In the genomic region with DNA sequence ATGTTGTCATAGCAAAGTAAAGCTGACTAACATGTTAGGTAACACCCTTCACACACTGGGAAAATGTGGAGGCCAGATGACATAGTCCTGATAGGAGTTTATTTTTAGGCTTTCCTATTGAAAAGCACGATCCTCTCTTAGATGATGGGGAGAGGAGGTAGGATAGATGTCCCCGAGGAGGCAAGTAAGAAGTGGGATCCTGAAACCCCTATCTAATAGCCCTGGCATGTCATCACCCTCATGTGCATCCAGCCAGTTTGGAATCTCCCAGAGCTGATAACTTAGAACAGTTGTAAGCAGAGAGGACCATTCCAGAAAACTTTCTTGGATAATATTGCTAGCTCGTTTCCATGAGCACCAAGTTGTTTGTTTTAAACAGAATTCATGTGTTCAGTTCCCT, we compare ENCODE assay signal across 29 mouse cellular contexts. TPM values are rescaled to one million over a fixed set of nuclear protein-coding genes. Genes with fewer than 3 reads are reported as not detected.
A peak's percentile ranks its signal among the peaks of the same experiment; 100 is the strongest.
DNase-seq lines count a peak whose midpoint lies in the region; ATAC-seq and TF ChIP-seq lines count a peak whose summit lies in the region.
"Had no signal": no experiment of that assay in that cellular context is flagged by ENCODE, and none has a peak within 500 bp of the region (broad histone marks: within the 10 kb centered on the region; RNA-seq: fewer than 3 reads in every experiment).

No protein-coding gene starts in this region.

- H3K4me3 ChIP-seq in gastrocnemius, adult 2 months: no peak overlapping the region
- H3K4me3 ChIP-seq in heart, embryonic 11.5 days (ENCODE audit: low read depth, low read length): no peak overlapping the region
- H3K4me3 ChIP-seq: embryonic facial prominence, embryonic 15.5 days; forebrain, embryonic 12.5 days; heart, embryonic 15.5 days; kidney, embryonic 15.5 days; limb, embryonic 13.5 days; liver, embryonic 12.5 days; megakaryocyte, embryonic 14.5 days; midbrain, embryonic 13.5 days; neural tube, embryonic 13.5 days had no signal

- no peak for DNase-seq in gastrocnemius, adult 2 months
- DNase-seq in gastrocnemius, postnatal 36 days: no peak
- peak; percentile 37 to 42 for DNase-seq in heart, postnatal 10 days
- peak; percentile 37 for DNase-seq in NIH3T3 (ENCODE audit: low read depth)
- DNase-seq in heart, postnatal 36 days: peak; percentile 11 to 27
- DNase-seq in left cerebral cortex, postnatal 25 days (ENCODE audit: low spot score in 2 of 2): no peak
- DNase-seq: adrenal gland, postnatal 25 days; cerebellum, adult 11-12 months; cerebellum, adult 9-11 months; forebrain, postnatal 0 days; kidney, adult 18-20 months; kidney, postnatal 25 days; liver, postnatal 0 days; lung, postnatal 14 days; right cerebral cortex, postnatal 4 days; thymus, adult 2 months; thymus, postnatal 4 days had no signal

- H3K27me3 ChIP-seq in heart, embryonic 11.5 days (ENCODE audit: control insufficient read depth, insufficient read depth, low read length): no peaks in the 10 kb centered on the region
- H3K27me3 ChIP-seq: embryonic facial prominence, embryonic 15.5 days; forebrain, embryonic 12.5 days; heart, embryonic 15.5 days; kidney, embryonic 15.5 days; limb, embryonic 13.5 days; liver, embryonic 12.5 days; megakaryocyte, embryonic 14.5 days; midbrain, embryonic 13.5 days; neural tube, embryonic 13.5 days had no signal

- peak overlapping the region; percentile 54 for H3K27ac ChIP-seq in gastrocnemius, adult 2 months
- no peak overlapping the region for H3K27ac ChIP-seq in heart, embryonic 11.5 days (ENCODE audit: low read depth, low read length)
- H3K27ac ChIP-seq: embryonic facial prominence, embryonic 15.5 days; forebrain, embryonic 12.5 days; heart, embryonic 15.5 days; kidney, embryonic 15.5 days; limb, embryonic 13.5 days; liver, embryonic 12.5 days; midbrain, embryonic 13.5 days; neural tube, embryonic 13.5 days had no signal

- WGBS in heart, embryonic 11.5 days (ENCODE audit: insufficient replicate concordance): 41% methylated on average over 3 of the region's 3 CpGs

- no peaks in the 10 kb centered on the region for H3K36me3 ChIP-seq in heart, embryonic 11.5 days (ENCODE audit: control insufficient read depth, insufficient read depth, low read length)
- H3K36me3 ChIP-seq: embryonic facial prominence, embryonic 15.5 days; forebrain, embryonic 12.5 days; heart, embryonic 15.5 days; kidney, embryonic 15.5 days; limb, embryonic 13.5 days; liver, embryonic 12.5 days; midbrain, embryonic 13.5 days; neural tube, embryonic 13.5 days had no signal

- no peak for TF ChIP-seq CTCF in gastrocnemius, adult 2 months (IDR thresholded peaks at IDR 0.05)

- no peak for ATAC-seq in heart, embryonic 11.5 days (replicated peaks; ENCODE audit: insufficient number of reproducible peaks, low FRiP score, low TSS enrichment)
- ATAC-seq: CD4-positive, CD25-positive, alpha-beta regulatory T cell, adult 4 months; forebrain, postnatal 0 days; hindbrain, embryonic 16.5 days; liver, embryonic 12.5 days; liver, postnatal 0 days; midbrain, embryonic 13.5 days had no signal

- H3K9ac ChIP-seq in heart, embryonic 11.5 days (ENCODE audit: low read depth, low read length): no peak overlapping the region
- H3K9ac ChIP-seq: embryonic facial prominence, embryonic 15.5 days; forebrain, embryonic 12.5 days; forebrain, postnatal 0 days; heart, embryonic 15.5 days; kidney, embryonic 15.5 days; limb, embryonic 13.5 days; liver, embryonic 12.5 days; liver, postnatal 0 days; midbrain, embryonic 13.5 days; neural tube, embryonic 13.5 days had no signal

- H3K9me3 ChIP-seq in heart, embryonic 11.5 days (replicated peaks; ENCODE audit: control insufficient read depth, low read length): 0 out of 2 replicates have a peak, but pooled peaks cover 2% of the 10 kb centered on the region
- H3K9me3 ChIP-seq: embryonic facial prominence, embryonic 15.5 days; forebrain, embryonic 12.5 days; heart, embryonic 15.5 days; kidney, embryonic 15.5 days; limb, embryonic 13.5 days; liver, embryonic 12.5 days; megakaryocyte, embryonic 14.5 days; midbrain, embryonic 13.5 days; neural tube, embryonic 13.5 days had no signal

- intact Hi-C loops in gastrocnemius, adult 2 months (cut with DNase I): no loop called here
- intact Hi-C loops in gastrocnemius, postnatal 36 days (cut with DNase I): no loop called here
- intact Hi-C loops in heart, postnatal 10 days (cut with DNase I): no loop called here
- intact Hi-C loops in heart, postnatal 36 days (cut with DNase I): no loop called here
- intact Hi-C loops in left cerebral cortex, postnatal 25 days (cut with DNase I): no loop called here

- no peak overlapping the region for H3K4me2 ChIP-seq in heart, embryonic 11.5 days
- H3K4me2 ChIP-seq: embryonic facial prominence, embryonic 15.5 days; forebrain, embryonic 12.5 days; heart, embryonic 15.5 days; kidney, embryonic 15.5 days; limb, embryonic 13.5 days; liver, embryonic 12.5 days; midbrain, embryonic 13.5 days; neural tube, embryonic 13.5 days had no signal

- H3K4me1 ChIP-seq in heart, embryonic 11.5 days (ENCODE audit: control insufficient read depth, insufficient read depth, low read length): no peaks in the 10 kb centered on the region
- H3K4me1 ChIP-seq: embryonic facial prominence, embryonic 15.5 days; forebrain, embryonic 12.5 days; kidney, embryonic 15.5 days; limb, embryonic 13.5 days; liver, embryonic 12.5 days; megakaryocyte, embryonic 14.5 days; midbrain, embryonic 13.5 days; neural tube, embryonic 13.5 days had no signal

RNA-seq across cellular contexts. Expression of a gene that starts 52.2 kb away (rescaled TPM):
- total RNA-seq in gastrocnemius, adult 2 months (2021): 10 to 100 TPM in 1 of 2 experiments, 1 to 10 TPM in 1; 5.3 to 13.8 TPM
- 10 to 100 TPM in 1 of 2 experiments, 1 to 10 TPM in 1; 8.3 to 10.5 TPM for total RNA-seq in gastrocnemius, postnatal 36 days (2021)
- total RNA-seq in heart, postnatal 10 days (2021): 10 to 100 TPM; 20.6 to 25.3 TPM
- polyA plus RNA-seq in heart, embryonic 11.5 days (2014; fragmentation: Nextera tagmentation; extraction: Ambion mirVana): 20.5 and 21.7 TPM in 2 replicates
- 10 to 100 TPM in 1 of 2 experiments, 1 to 10 TPM in 1; 9.4 to 10.9 TPM for total RNA-seq in heart, postnatal 36 days (2021)
- total RNA-seq in left cerebral cortex, postnatal 25 days (2021): 10 to 100 TPM; 19.2 to 21.0 TPM
- polyA plus RNA-seq: CD4-positive, CD25-positive, alpha-beta regulatory T cell, adult 4 months had no signal

Comparison
In these comparisons a context has a peak if more than half of its experiments do, and no peak if none do; other contexts are left out.
1. DNase-seq: peak in heart, postnatal 10 days (2 of 2), NIH3T3 (single experiment) and heart, postnatal 36 days (2 of 2); none in gastrocnemius, adult 2 months (single experiment), gastrocnemius, postnatal 36 days (0 of 2) and left cerebral cortex, postnatal 25 days (0 of 2).